Mouse (Mus musculus): ENCODE data around the gene Ckmt1. TPM values are rescaled to one million over a fixed set of nuclear protein-coding genes. Genes with fewer than 3 reads are reported as not detected.
"Not testable (repeated sequence)": the region's sequence is repeated elsewhere in the genome, so short reads cannot be mapped to it uniquely, and the experiment has no call there.

Ckmt1 gene
- polyA plus RNA-seq, 1 experiment = not detected

DNA sequence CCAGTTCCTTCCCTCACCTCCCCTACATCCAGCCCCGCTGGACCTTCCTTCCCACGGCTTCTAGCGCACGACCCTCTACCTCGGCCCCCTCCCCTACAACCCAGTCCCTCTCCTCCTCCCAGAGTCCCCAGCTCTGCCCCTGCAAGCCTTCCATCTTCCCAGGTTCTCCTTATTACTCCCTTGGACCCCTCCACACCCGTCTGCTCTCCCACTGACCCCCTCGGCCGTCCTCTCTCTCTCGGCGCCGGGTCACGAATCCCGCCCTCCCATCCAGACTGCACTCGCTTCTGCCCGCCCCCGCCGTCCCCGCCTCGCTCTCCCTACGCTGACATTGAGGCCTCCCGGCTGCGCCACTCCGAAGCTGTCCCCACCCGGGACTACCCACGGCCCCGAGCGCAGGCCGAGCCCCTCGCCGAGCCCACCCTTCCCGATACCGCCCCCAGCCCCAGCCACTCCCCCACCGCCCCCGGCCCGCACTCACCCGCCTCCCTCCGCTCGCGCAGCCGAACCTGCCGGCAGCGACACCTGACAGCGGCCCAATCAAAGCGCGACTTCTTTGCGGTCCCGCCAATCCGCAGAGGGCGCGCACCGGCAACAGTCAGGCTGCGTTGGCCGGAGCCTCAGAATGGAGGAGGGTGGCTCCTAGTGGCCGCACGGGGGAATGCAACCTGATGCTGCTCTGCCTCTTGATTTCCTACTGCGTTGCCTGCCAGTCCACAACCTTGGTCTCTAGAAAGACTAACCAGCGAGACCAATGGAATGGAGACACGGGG lies 2.5 kb upstream of the Ckmt1 start, which contains the start of gene Ppip5k1:
Gene Ppip5k1 (minus strand): TSS at position 577 of the 773 bp plus-strand sequence.
- peaks cover 2% of the 10 kb centered on the region; the same call in 1 of the 2 replicates for H3K36me3 ChIP-seq (ENCODE audit: control insufficient read depth)
- TF ChIP-seq TAL1 (IDR thresholded peaks at IDR 0.05; ENCODE audit: low read length) = no peak
- TF ChIP-seq GATA1 (IDR thresholded peaks at IDR 0.05; ENCODE audit: low read length) = no peak
- H3K4me1 ChIP-seq (ENCODE audit: control insufficient read depth) = peaks cover 22% of the 10 kb centered on the region
- H3K27me3 ChIP-seq (ENCODE audit: control insufficient read depth) = peaks cover 62% of the 10 kb centered on the region
- peak within 1 kb of the TSS; percentile 92 for H3K4me3 ChIP-seq (replicated peaks)
- no peaks in the 10 kb centered on the region for H3K9me3 ChIP-seq (ENCODE audit: control insufficient read depth, low read length)

DNA sequence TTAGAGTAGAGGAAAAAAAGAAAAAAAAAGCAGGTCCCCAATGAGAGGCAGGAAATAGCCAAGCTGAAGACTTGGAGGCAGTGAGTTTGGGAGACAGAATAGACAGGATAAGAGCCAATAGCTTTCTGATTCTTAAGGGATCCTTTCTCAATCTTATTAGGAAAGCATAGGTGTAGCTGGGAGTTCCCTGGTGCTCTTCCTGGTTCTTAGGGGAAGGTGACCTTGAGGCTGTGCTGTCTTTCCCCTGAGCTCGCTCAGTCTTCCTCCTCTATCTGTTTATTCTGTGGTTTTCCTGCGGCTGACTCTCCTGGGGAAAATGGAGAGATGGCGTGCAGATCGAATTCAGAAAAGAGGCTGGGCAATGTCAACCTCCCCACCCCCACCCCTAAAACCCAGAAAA lies 447 bp downstream of the Ckmt1 start:
- Histone ChIP-seq H3K9me3 (ENCODE audit: control insufficient read depth, low read length) (no peaks in the 10 kb centered on the region), H3K4me3 (replicated peaks) (no peak overlapping the region), H3K4me1 (ENCODE audit: control insufficient read depth) (peaks cover 22% of the 10 kb centered on the region), H3K27me3 (ENCODE audit: control insufficient read depth) (peaks cover 76% of the 10 kb centered on the region), H3K36me3 (ENCODE audit: control insufficient read depth) (no peaks in the 10 kb centered on the region)
- TF ChIP-seq GATA1 (IDR thresholded peaks at IDR 0.05; ENCODE audit: low read length) = no peak
- no peak for TF ChIP-seq TAL1 (IDR thresholded peaks at IDR 0.05; ENCODE audit: low read length)

DNA sequence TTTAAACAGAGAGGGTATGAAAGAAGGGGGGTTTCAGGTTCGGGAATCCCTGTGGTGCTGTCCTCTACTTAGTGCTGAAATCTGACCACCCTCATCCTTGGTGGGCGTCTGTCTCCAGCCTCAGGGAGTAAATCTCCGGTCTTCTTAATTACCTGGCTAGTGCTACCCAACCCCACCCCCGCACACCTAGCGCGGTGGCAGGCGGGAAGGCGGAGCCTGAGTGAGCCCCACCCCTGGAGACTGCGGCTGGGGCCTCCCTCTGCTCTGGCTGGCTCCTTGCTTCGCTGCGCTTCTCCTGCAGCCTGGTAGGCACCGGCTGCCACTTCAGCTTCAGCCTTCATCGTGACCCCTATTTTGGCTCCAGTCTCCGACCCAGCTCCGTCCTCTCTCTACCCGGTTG lies 867 bp downstream of the Ckmt1 start:
- TF ChIP-seq TAL1 (IDR thresholded peaks at IDR 0.05; ENCODE audit: low read length) (no peak), GATA1 (IDR thresholded peaks at IDR 0.05; ENCODE audit: low read length) (no peak)
- H3K27me3 ChIP-seq (ENCODE audit: control insufficient read depth) = peaks cover 73% of the 10 kb centered on the region
- H3K4me1 ChIP-seq (ENCODE audit: control insufficient read depth) = peaks cover 21% of the 10 kb centered on the region
- no peaks in the 10 kb centered on the region for H3K9me3 ChIP-seq (ENCODE audit: control insufficient read depth, low read length)
- no peak overlapping the region for H3K4me3 ChIP-seq (replicated peaks)
- no peaks in the 10 kb centered on the region for H3K36me3 ChIP-seq (ENCODE audit: control insufficient read depth)

DNA sequence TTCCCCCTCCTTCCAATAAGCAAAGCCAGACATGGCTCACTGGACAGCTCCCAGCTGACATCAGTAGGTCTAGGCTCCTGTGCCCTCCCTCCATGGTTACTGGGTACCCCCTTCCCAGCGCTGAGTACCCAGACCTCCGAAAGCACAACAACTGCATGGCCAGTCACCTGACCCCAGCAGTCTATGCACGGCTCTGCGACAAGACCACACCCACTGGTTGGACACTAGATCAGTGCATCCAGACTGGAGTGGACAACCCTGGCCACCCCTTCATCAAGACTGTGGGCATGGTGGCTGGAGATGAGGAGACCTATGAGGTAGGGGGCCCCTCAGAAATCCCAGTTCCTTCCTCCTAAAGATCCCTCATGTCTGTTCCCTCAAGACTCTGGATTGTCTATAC lies 1.9 kb downstream of the Ckmt1 start:
- Histone ChIP-seq H3K36me3 (ENCODE audit: control insufficient read depth) (no peaks in the 10 kb centered on the region), H3K4me3 (replicated peaks) (no peak overlapping the region), H3K4me1 (ENCODE audit: control insufficient read depth) (peaks cover 14% of the 10 kb centered on the region), H3K9me3 (ENCODE audit: control insufficient read depth, low read length) (no peaks in the 10 kb centered on the region), H3K27me3 (ENCODE audit: control insufficient read depth) (peaks cover 65% of the 10 kb centered on the region)
- TF ChIP-seq GATA1 (IDR thresholded peaks at IDR 0.05; ENCODE audit: low read length) (no peak), TAL1 (IDR thresholded peaks at IDR 0.05; ENCODE audit: low read length) (no peak)

DNA sequence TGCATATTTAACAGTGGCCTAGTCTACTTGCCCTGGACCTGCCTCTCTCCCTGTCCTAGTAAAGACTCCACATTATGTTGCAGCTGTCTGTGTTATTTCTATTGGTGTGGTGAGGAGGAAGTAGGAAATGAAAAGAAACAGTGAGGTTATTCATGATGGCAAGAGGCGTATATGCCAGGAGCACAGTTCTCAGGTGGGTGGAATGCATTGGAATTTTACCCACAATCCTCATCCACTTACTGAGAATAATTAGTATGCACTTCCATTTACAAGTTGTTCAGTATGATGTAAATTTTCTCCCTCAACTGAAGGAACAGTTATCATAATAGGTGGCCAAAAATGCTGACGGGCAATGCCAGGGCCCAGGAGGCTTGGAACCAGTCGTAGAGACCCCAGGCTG lies 6.1 kb downstream of the Ckmt1 start:
- no peaks in the 10 kb centered on the region for H3K9me3 ChIP-seq (ENCODE audit: control insufficient read depth, low read length)
- no peak overlapping the region for H3K4me3 ChIP-seq (replicated peaks)
- peaks cover 2% of the 10 kb centered on the region for H3K4me1 ChIP-seq (ENCODE audit: control insufficient read depth)
- peaks cover 32% of the 10 kb centered on the region for H3K27me3 ChIP-seq (ENCODE audit: control insufficient read depth)
- TF ChIP-seq GATA1 (IDR thresholded peaks at IDR 0.05; ENCODE audit: low read length) = no peak
- no peak for TF ChIP-seq TAL1 (IDR thresholded peaks at IDR 0.05; ENCODE audit: low read length)
- H3K36me3 ChIP-seq (ENCODE audit: control insufficient read depth) = no peaks in the 10 kb centered on the region

DNA sequence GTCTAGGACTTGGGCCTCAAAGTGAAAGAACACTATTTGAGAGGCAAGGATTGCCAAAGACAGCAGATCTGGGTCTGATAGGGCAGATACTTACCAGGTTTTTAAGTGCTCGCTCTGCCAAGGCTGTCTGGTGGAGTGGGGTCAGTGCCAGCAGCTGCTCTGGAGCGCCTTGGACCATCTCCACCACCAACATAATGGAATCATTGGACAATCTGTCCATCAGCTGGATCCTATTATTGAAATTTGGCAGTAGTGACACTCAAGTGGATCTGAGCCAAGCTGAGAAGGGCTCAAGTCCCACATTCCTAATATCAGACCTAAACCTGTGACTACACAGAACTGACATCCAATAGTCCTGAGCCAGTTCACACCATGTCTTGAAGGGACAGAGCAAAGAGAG lies 11.3 kb downstream of the Ckmt1 start:
- H3K4me1 ChIP-seq (ENCODE audit: control insufficient read depth) = no peaks in the 10 kb centered on the region
- no peaks in the 10 kb centered on the region for H3K9me3 ChIP-seq (ENCODE audit: control insufficient read depth, low read length)
- peaks cover 5% of the 10 kb centered on the region; the same call in 1 of the 2 replicates for H3K27me3 ChIP-seq (ENCODE audit: control insufficient read depth)
- no peak overlapping the region for H3K4me3 ChIP-seq (replicated peaks)
- H3K36me3 ChIP-seq (ENCODE audit: control insufficient read depth) = no peaks in the 10 kb centered on the region
- TF ChIP-seq TAL1 (IDR thresholded peaks at IDR 0.05; ENCODE audit: low read length) (no peak), GATA1 (IDR thresholded peaks at IDR 0.05; ENCODE audit: low read length) (no peak)

DNA sequence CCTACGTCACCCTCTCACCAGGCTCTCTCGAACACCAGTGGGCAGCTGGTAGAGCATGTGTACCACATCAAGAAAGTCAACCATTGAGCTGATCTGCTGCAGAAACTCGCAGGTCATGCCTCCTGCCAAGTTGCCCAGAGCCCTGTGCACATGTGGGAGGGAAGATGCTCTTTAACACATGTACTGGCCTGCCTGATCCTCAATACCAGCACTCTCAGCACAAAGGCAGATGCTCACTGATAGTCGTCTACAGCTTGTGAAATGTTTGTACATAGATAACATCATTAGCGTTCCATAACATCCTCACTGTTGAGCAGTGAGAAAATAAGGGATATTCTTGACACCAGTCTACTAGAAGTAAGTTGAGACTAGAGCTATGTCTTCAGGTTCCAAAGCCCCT lies 13.4 kb downstream of the Ckmt1 start:
- no peaks in the 10 kb centered on the region for H3K27me3 ChIP-seq (ENCODE audit: control insufficient read depth)
- no peaks in the 10 kb centered on the region for H3K9me3 ChIP-seq (ENCODE audit: control insufficient read depth, low read length)
- TF ChIP-seq TAL1 (IDR thresholded peaks at IDR 0.05; ENCODE audit: low read length) (no peak), GATA1 (IDR thresholded peaks at IDR 0.05; ENCODE audit: low read length) (no peak)
- H3K4me3 ChIP-seq (replicated peaks) = no peak overlapping the region
- H3K4me1 ChIP-seq (ENCODE audit: control insufficient read depth) = no peaks in the 10 kb centered on the region
- H3K36me3 ChIP-seq (ENCODE audit: control insufficient read depth) = no peaks in the 10 kb centered on the region

DNA sequence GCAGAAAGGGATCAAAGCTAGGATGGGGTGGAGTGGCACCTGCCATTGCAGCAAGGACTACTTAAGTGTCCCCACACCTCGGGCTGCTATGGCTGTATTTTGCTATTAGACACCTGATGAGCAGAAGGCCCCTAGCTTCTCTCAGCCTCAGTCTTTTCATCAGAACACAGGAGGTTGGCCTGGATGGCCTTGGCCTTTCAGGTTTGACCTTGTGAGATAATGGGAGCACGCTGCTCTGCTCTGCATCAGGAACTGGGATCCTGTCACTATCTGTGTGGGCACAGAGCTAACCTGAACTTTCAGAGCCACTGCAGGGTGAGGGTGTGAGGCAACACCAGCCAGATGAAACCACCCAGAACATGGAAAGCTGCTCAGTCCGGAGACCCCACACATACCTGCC lies 14.8 kb downstream of the Ckmt1 start:
- Histone ChIP-seq H3K4me1 (ENCODE audit: control insufficient read depth) (no peaks in the 10 kb centered on the region), H3K36me3 (ENCODE audit: control insufficient read depth) (no peaks in the 10 kb centered on the region), H3K4me3 (replicated peaks) (no peak overlapping the region), H3K9me3 (ENCODE audit: control insufficient read depth, low read length) (no peaks in the 10 kb centered on the region), H3K27me3 (ENCODE audit: control insufficient read depth) (no peaks in the 10 kb centered on the region)
- no peak for TF ChIP-seq GATA1 (IDR thresholded peaks at IDR 0.05; ENCODE audit: low read length)
- TF ChIP-seq TAL1 (IDR thresholded peaks at IDR 0.05; ENCODE audit: low read length) = no peak

DNA sequence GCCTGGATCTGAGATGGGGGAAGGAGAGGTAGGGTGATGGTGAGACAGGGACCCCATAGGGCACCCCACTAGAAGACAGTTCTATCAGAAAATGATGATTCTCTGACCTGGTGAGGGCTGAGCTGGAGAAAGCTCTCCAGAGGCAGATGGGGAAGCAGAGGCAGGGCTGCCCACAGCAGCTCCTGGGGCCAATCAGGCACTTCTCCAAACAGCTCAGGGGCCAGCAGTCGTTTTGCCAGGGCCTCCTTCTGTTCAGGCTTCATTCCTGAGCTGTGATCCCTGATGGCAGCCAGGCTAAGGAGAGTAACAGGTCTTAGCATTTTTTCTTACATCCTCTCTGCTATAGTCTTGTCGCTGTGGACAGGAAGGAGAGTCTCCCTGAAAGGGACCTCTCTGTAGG lies 17.3 kb downstream of the Ckmt1 start:
- Histone ChIP-seq H3K27me3 (ENCODE audit: control insufficient read depth) (no peaks in the 10 kb centered on the region), H3K9me3 (ENCODE audit: control insufficient read depth, low read length) (no peaks in the 10 kb centered on the region), H3K4me3 (replicated peaks) (no peak overlapping the region), H3K36me3 (ENCODE audit: control insufficient read depth) (no peaks in the 10 kb centered on the region), H3K4me1 (ENCODE audit: control insufficient read depth) (no peaks in the 10 kb centered on the region)
- TF ChIP-seq GATA1 (IDR thresholded peaks at IDR 0.05; ENCODE audit: low read length) (no peak), TAL1 (IDR thresholded peaks at IDR 0.05; ENCODE audit: low read length) (no peak)

DNA sequence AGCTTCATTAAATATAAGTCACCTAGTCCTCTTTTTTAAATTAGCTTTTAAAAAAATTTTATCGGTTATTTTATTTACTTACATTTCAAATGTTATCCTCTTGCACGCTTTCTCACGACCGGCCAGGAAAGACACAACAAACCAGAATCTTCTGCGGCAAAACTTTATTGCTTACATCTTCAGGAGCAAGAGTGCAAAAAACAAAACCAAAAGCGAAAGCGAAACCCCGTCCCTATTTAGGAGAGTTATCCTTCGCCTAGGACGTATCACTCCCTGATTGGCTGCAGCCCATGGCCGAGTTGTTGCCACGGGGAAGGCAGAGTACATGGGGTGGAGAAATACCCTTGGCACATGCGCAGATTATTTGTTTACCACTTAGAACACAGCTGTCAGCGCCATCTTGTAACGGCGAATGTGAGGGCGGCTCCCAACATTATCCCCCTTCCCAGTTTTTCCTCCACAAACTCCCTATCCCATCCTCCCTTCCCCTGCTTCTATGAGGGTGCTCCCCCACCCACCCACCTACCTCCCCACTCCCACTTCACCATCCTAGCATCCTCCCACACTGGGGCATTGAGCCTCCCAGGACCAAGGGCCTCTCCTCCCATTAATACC lies 29.6 kb downstream of the Ckmt1 start, which contains the start of gene Strc:
Gene Strc (minus strand): TSS at position 208 of the 615 bp plus-strand sequence.
- H3K9me3 ChIP-seq (ENCODE audit: control insufficient read depth, low read length); H3K4me1 ChIP-seq (ENCODE audit: control insufficient read depth); H3K4me3 ChIP-seq (replicated peaks); H3K36me3 ChIP-seq (ENCODE audit: control insufficient read depth); H3K27me3 ChIP-seq (ENCODE audit: control insufficient read depth): not testable (repeated sequence)

Data from erythroblast, embryonic 14.5 days (primary cell).